Mouse (Mus musculus) forebrain, embryonic 12.5 days (tissue): Measurements from ENCODE around the gene Rbfox1. TPM values are rescaled to one million over a fixed set of nuclear protein-coding genes. Genes with fewer than 3 reads are reported as not detected.

Experiments used
- ATAC-seq: fragments of 200-750 bp; cut with Nextera tagmentation; 2 replicates; pipeline ENCODE4 v1.8.0; 2017; ENCODE audit warnings: moderate TSS enrichment; ENCODE audit not compliant: low FRiP score
- H3K27ac ChIP-seq: fragments of 300-500 bp; sonication (generic); 2 replicates; pipeline ENCODE4 v1.5.1; 2016; ENCODE audit warnings: mild to moderate bottlenecking
- H3K27me3 ChIP-seq: fragments of 300-500 bp; sonication (generic); 2 replicates; pipeline ENCODE4 v1.6.1; 2016; ENCODE audit warnings: mild to moderate bottlenecking
- H3K36me3 ChIP-seq: fragments of 300-500 bp; sonication (generic); replicated peaks from 2 replicates; pipeline ENCODE4 v1.6.1; 2016; ENCODE audit warnings: mild to moderate bottlenecking
- H3K4me1 ChIP-seq: fragments of 300-500 bp; sonication (generic); 2 replicates; pipeline ENCODE4 v1.6.1; 2016
- H3K4me2 ChIP-seq: fragments of 300-500 bp; sonication (generic); 2 replicates; pipeline ENCODE4 v1.6.1; 2016; ENCODE audit warnings: mild to moderate bottlenecking, moderate library complexity
- H3K4me3 ChIP-seq: fragments of 300-500 bp; sonication (generic); replicated peaks from 2 replicates; pipeline ENCODE4 v1.5.1; 2016; ENCODE audit warnings: mild to moderate bottlenecking
- H3K9ac ChIP-seq: fragments of 300-500 bp; sonication (generic); 2 replicates; pipeline ENCODE4 v1.6.1; 2016; ENCODE audit warnings: mild to moderate bottlenecking
- H3K9me3 ChIP-seq: fragments of 300-500 bp; sonication (generic); 2 replicates; pipeline ENCODE4 v1.6.1; 2016
- WGBS: fragments of 180-500 bp; shearing (Covaris S2); methylation state at CpG from one replicate; pipeline ENCODE4 v1.1.7; 2016; 5-methylcytosine and 5-hydroxymethylcytosine counted together
- polyA plus RNA-seq: library from polyadenylated mRNA; unstranded; fragments of >200 nt; fragmentation: Nextera tagmentation; extraction: Ambion mirVana; gene quantifications from 2 replicates; pipeline ENCODE4 v1.2.1, GENCODE M21; 2016

The Rbfox1 gene
- polyA plus RNA-seq, 1 experiment from 2014 or later = 16.2 TPM

DNA sequence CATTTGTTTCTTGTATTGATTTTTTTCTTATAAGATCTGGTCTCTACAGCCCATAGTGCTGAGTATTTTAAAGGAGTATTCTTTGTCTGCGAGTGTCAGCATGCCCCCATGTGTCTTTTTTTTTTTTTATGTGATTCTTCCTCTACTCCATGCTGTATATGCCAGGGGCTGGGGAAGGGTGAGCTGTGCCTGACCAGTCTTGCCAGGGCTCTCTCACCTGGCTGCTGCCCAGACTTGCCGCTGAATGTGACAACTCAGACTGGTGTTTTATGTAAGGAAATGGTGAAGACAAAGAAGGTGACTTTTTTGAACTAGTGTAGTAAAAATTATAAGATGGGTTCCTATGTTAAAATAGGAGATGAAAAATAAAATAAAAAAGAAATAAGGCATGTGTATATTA is 1262.7 kb downstream of the Rbfox1 start:
- Histone ChIP-seq H3K27ac (no peak overlapping the region), H3K27me3 (peaks cover 17% of the 10 kb centered on the region), H3K9me3 (no peaks in the 10 kb centered on the region), H3K4me1 (peaks cover 49% of the 10 kb centered on the region), H3K36me3 (no peaks in the 10 kb centered on the region), H3K9ac (no peak overlapping the region), H3K4me3 (no peak overlapping the region), H3K4me2 (no peak overlapping the region)
- ATAC-seq = no peak
- 61% methylated on average over 2 of the region's 2 CpGs for WGBS

DNA sequence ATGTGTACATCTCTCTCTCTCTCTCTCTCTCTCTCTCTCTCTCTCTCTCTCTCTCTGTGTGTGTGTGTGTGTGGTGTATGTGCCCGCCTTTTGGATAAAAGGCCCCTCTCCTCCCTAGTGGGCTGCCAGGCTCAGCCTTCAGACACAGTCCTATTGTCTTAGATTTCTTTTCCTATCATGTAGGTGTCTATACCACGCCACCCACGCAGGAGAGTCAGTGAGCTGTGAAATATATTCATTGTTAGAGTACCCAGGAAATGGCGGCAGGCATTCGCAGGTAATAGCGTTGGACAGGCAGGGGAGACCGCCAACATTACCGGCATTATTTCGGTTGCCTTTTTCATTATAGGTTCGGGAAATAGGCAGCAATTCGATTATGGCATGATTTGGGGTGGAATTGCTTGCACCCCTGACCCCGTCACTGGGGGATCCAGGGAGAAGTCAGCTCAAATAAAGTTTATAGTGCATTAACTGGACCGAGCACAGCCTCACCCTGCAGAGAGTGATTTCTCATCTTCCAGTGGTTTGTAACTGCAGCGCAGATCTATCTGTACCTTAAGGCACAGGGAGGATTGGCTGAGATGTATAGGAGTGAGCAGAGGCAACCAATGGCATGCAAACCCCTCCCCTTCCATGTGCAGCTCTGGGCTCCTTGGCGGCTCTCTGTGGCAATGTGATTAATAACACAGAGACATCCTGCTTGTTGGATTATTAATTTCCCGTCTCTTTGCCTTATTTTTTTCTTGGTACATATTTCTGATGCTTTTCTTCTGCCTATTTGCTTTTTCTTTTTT is 1264.1 kb downstream of the Rbfox1 start:
- H3K9ac ChIP-seq = no peak overlapping the region
- H3K27ac ChIP-seq = no peak overlapping the region
- peaks cover 23% of the 10 kb centered on the region for H3K27me3 ChIP-seq
- H3K4me3 ChIP-seq = no peak overlapping the region
- WGBS = 59% methylated on average over 16 of the region's 16 CpGs
- H3K4me2 ChIP-seq = no peak overlapping the region
- no peaks in the 10 kb centered on the region for H3K9me3 ChIP-seq
- peaks cover 56% of the 10 kb centered on the region for H3K4me1 ChIP-seq
- H3K36me3 ChIP-seq = no peaks in the 10 kb centered on the region
- ATAC-seq = no peak; the same call in 1 of the 2 replicates

DNA sequence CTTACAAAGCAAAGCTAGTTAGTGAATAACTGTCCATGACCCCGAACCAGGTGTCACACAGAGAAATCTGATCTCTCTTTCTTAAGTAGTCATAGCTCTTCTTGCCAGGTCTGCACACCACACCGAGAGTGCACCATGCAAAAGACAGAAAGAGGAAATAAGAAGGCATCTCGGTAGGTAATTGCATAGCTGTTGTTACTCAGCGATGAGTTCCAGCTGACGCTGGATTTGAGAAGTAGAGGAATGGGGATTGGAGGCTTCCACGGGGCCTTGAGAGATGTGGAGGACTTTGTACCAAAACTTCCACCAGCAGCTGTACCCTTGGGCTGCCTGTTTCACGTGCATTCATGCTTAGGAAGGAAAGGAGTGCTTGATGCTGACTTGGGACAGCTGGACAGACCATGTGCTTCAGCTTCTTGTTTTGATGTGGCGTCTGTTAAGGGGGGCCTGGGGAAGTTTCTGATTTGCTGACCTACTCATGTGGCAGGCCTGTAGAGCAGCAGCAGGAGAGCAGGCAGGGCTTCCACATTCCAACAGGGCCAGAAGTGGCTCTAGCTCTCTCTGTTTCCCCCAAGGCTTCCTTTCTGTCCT is 1265.1 kb downstream of the Rbfox1 start:
- H3K9ac ChIP-seq = no peak overlapping the region
- 40% methylated on average over 8 of the region's 8 CpGs for whole genome bisulfite sequencing
- H3K9me3 ChIP-seq = no peaks in the 10 kb centered on the region
- peak overlapping the region; percentile 13; the same call in 1 of the 2 replicates for H3K4me2 ChIP-seq
- ATAC-seq = 0 out of 2 replicates have a peak, but pooled peaks have one; percentile 17
- 0 out of 2 replicates have a peak overlapping the region, but pooled peaks have one; percentile 53 for H3K27ac ChIP-seq
- H3K4me3 ChIP-seq = no peak overlapping the region
- H3K36me3 ChIP-seq = no peaks in the 10 kb centered on the region
- H3K27me3 ChIP-seq = peaks cover 23% of the 10 kb centered on the region
- H3K4me1 ChIP-seq = peaks cover 54% of the 10 kb centered on the region

DNA sequence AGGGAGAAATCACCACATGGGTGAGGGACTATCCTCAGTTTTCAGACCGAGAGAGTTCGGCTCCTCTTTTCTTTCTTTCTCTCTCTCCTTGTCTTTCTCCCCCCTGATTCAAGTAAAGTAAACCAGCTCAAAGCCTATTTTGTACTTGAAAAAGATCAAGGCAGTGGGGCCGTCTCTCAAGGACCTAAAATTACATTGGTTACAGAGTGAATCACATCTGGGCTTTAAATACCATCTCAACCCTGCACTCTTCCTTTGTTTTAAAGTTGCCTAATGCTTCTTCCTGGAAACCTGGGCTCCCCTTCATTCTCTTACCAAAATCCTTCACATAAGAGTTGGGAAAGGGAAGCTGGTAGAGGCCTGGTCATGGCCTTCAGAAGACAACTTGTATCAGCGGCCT is 1267.2 kb downstream of the Rbfox1 start:
- WGBS = 62% methylated on average over 4 of the region's 4 CpGs
- Histone ChIP-seq H3K36me3 (no peaks in the 10 kb centered on the region), H3K4me1 (peaks cover 33% of the 10 kb centered on the region), H3K9me3 (no peaks in the 10 kb centered on the region), H3K4me2 (no peak overlapping the region), H3K27me3 (peaks cover 23% of the 10 kb centered on the region), H3K9ac (no peak overlapping the region), H3K27ac (no peak overlapping the region), H3K4me3 (no peak overlapping the region)
- no peak for ATAC-seq

DNA sequence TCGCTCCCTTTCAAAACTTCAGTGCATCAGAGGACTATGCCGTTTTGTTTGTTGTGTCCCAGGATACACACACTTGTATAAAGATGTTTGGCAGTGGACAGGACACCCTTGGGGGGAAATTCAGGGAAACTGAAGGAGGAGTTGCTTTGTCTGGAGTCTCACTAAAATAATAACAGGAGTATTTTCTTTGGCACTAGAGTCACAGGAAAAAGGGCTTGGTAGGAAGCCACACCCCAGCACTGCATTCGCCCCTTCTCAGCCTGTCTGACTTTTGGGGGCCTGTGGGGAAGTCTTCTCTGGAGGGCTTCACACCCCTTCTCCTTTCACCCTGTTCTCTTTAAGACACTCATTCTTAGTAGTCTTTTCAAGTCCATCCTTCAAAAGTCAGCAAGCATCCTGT is 1269.5 kb downstream of the Rbfox1 start:
- no peak overlapping the region for H3K9ac ChIP-seq
- no peaks in the 10 kb centered on the region for H3K36me3 ChIP-seq
- no peak for ATAC-seq
- H3K4me3 ChIP-seq = no peak overlapping the region
- no peaks in the 10 kb centered on the region for H3K9me3 ChIP-seq
- H3K4me1 ChIP-seq = peaks cover 20% of the 10 kb centered on the region
- no peak overlapping the region for H3K27ac ChIP-seq
- H3K4me2 ChIP-seq = no peak overlapping the region
- WGBS = 80% methylated on average over 3 of the region's 3 CpGs
- peaks cover 12% of the 10 kb centered on the region for H3K27me3 ChIP-seq

DNA sequence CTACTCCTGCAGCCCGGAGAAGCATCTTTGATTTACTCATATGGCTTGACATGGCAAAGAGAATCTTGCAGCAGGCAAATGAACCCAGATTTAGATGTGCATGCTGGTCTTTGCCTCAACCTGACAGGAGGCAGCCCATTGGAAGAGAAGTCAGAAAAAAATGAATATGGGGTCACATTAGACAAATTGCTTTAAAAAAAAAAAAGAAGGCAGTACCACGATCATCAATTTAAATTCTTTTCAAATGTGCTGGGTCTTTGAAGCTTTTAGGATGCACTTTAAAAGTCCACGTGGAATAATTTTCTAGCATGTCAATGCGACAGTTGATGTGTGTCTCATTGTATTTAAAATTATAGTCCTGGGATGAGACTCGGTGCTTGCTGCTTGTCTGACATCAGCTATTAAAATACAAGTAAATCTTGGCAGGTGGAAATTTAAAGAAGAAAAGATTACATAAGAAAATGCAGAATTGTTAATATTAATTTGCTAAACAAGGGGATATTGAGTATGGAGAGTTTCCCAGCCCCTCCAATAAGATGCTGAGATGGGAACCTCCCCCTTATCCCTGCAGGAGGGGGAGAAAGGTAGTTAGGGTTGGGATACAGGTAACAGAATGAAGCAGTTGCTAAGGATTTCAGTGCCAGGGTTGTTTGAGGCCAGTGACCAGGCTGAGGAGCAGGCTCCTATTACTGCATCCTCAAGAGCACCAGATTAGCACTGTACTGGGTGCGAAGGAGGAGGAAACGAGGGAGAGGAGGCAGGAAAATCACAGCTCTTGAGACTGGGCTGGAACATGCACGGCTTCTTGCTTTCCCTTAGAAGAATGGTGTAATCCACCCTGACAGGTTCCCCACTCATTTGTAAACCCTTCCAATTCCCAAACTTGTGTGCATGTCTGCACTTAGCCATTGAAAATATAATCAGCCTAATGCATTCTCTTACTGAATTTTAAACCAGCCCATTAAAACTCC is 1274.0 kb downstream of the Rbfox1 start:
- Histone ChIP-seq H3K27me3 (0 out of 2 replicates have a peak, but pooled peaks cover 5% of the 10 kb centered on the region), H3K4me1 (peaks cover 25% of the 10 kb centered on the region), H3K4me2 (no peak overlapping the region), H3K36me3 (no peaks in the 10 kb centered on the region), H3K27ac (no peak overlapping the region), H3K4me3 (no peak overlapping the region), H3K9me3 (no peaks in the 10 kb centered on the region), H3K9ac (no peak overlapping the region)
- WGBS = 47% methylated on average over 8 of the region's 8 CpGs
- no peak for ATAC-seq

DNA sequence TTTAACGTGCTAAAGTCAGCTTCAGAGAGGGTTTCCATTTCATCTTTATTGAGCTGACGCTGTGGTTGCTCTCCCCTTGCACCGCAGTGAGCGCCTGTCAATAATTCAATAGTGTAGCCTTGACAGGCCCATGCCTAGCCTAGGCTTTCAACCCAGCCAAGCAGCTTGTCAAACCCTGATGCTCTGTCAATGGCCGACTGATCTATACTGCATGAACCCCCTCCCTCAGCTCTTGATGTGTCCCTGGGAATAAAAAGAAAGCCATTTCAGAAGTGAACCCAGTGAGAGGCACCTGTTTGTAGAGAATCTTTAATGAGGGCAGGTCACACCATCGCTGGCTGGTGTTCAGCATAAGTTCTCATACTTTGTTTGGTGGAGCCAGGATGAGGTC is 1274.7 kb downstream of the Rbfox1 start:
- Histone ChIP-seq H3K27me3 (0 out of 2 replicates have a peak, but pooled peaks cover 5% of the 10 kb centered on the region), H3K9me3 (no peaks in the 10 kb centered on the region), H3K4me1 (peaks cover 25% of the 10 kb centered on the region), H3K4me2 (no peak overlapping the region), H3K36me3 (no peaks in the 10 kb centered on the region), H3K4me3 (no peak overlapping the region), H3K27ac (peak overlapping the region; percentile 13; the same call in 1 of the 2 replicates), H3K9ac (no peak overlapping the region)
- WGBS = 42% methylated on average over 6 of the region's 6 CpGs
- peak; percentile 63; the same call in 1 of the 2 replicates for ATAC-seq

DNA sequence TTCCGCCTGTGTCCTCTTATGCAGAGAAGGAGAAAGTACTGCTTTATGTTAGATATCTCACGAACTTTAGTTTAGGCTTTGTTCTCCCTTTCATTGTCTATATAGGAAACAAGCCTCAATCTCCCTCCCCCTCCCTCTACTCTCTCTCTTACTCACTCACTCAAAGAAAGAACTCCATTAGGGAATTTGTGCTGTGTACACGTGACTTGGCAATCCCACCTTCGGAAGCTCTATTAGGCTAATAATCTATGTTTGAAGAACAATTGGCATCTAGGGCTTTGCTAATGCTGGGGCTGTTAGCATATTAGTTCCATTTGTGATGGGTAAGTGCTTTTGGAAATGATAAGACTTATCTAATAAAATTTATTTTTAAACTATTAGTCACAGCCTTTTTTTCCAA is 1277.0 kb downstream of the Rbfox1 start:
- Histone ChIP-seq H3K4me1 (peaks cover 25% of the 10 kb centered on the region), H3K27ac (no peak overlapping the region), H3K36me3 (no peaks in the 10 kb centered on the region), H3K9me3 (no peaks in the 10 kb centered on the region), H3K4me3 (no peak overlapping the region), H3K4me2 (no peak overlapping the region), H3K27me3 (0 out of 2 replicates have a peak, but pooled peaks cover 5% of the 10 kb centered on the region), H3K9ac (no peak overlapping the region)
- ATAC-seq = no peak
- 35% methylated on average over 4 of the region's 4 CpGs for WGBS

DNA sequence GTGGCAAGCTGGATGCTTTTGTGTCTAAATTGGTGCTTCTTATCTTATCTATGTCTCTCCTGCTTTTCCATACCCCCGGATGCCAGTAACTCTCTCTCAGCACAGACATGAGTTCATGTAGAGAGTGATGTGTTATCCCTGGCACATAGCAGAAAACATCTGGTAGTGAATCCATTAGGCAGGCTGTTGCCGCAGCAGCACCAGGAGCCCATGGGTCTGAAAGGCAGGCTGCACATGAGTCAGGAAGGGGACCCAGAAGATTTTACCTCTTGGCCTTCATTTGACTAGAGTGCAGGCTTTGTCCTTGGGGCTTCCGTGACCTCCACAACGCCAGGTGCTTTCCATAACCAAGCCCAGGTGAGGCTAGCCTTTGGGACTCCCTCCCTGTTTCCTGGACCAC is 1278.5 kb downstream of the Rbfox1 start:
- no peak overlapping the region for H3K9ac ChIP-seq
- no peak overlapping the region for H3K4me3 ChIP-seq
- no peak overlapping the region for H3K4me2 ChIP-seq
- 0 out of 2 replicates have a peak overlapping the region, but pooled peaks have one; percentile 9 for H3K27ac ChIP-seq
- peak; percentile 17; the same call in 1 of the 2 replicates for ATAC-seq
- WGBS = 70% methylated on average over 4 of the region's 4 CpGs
- H3K9me3 ChIP-seq = no peaks in the 10 kb centered on the region
- peaks cover 25% of the 10 kb centered on the region for H3K4me1 ChIP-seq
- H3K27me3 ChIP-seq = 0 out of 2 replicates have a peak, but pooled peaks cover 5% of the 10 kb centered on the region
- H3K36me3 ChIP-seq = no peaks in the 10 kb centered on the region

DNA sequence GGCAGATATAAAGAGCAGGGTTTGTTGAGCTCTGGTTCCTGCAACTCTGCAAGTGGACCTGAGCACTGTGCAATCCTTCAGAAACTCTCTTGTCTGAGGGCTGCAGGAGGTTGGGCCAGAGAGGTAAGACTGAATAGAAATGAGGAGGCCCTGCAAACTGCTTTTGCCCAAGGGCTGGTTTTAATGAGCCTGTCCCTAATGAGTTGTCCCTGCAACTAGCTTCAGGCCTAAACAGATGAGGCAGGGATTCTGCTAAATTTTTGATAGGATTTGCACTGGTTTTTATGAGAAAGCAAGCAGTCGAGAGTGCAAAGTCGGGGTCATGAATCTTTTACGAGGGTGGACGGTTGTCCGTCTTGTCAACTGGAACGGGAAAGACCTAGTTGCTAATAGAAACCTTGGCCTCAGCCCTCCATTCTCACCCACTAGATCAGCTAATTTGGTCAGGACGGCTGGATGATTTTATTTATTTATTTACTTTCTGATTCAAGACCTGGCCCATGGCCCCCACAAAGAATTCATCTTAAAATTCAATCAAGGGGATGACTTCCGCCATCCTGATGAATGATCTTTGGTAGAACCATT is 1279.1 kb downstream of the Rbfox1 start:
- Histone ChIP-seq H3K4me2 (no peak overlapping the region), H3K27me3 (0 out of 2 replicates have a peak, but pooled peaks cover 5% of the 10 kb centered on the region), H3K4me1 (peaks cover 25% of the 10 kb centered on the region), H3K9me3 (no peaks in the 10 kb centered on the region), H3K27ac (0 out of 2 replicates have a peak overlapping the region, but pooled peaks have one; percentile 9), H3K36me3 (no peaks in the 10 kb centered on the region), H3K4me3 (no peak overlapping the region), H3K9ac (no peak overlapping the region)
- WGBS = 61% methylated on average over 8 of the region's 8 CpGs
- peak; percentile 60; the same call in 1 of the 2 replicates for ATAC-seq

DNA sequence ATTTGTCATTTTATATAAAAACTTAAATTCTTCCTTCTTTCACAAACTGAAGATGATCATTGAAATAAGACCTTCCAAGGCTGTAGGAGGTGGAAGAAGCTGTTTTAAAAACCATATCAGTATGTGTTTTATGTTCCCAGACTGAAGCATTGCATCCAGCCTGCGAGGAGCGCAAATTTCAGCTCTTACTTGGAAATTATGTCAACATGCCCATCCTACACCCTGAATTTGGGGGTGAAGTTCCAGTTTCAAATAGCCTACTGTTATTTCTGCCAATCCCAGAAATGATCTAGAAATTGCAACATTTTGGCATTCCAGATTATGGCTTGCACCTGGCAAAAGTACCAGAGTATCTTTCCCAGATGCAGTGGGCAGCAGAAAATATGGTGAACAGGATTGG is 1290.8 kb downstream of the Rbfox1 start:
- no peaks in the 10 kb centered on the region for H3K27me3 ChIP-seq
- H3K27ac ChIP-seq = no peak overlapping the region
- peaks cover 5% of the 10 kb centered on the region; the same call in 1 of the 2 replicates for H3K4me1 ChIP-seq
- no peaks in the 10 kb centered on the region for H3K36me3 ChIP-seq
- no peak overlapping the region for H3K4me2 ChIP-seq
- H3K9ac ChIP-seq = no peak overlapping the region
- no peak for ATAC-seq
- no peak overlapping the region for H3K4me3 ChIP-seq
- 99% methylated on average over 2 of the region's 2 CpGs for WGBS
- H3K9me3 ChIP-seq = no peaks in the 10 kb centered on the region
